Mouse (Mus musculus) gastrocnemius, postnatal 10 days (tissue): ENCODE results near the gene Tex264. TPM values are rescaled to one million over a fixed set of nuclear protein-coding genes. Genes with fewer than 3 reads are reported as not detected.
"Not testable (repeated sequence)": the region's sequence is repeated elsewhere in the genome, so short reads cannot be mapped to it uniquely, and the experiment has no call there.

Experiments used
- DNase-seq: peaks from one replicate; pipeline ENCODE4 v3.0.0; 2021; ENCODE audit warnings: mixed read lengths
- total RNA-seq, 2 experiments: library from RNA; stranded (reverse); gene quantifications; 2 replicates each; pipeline ENCODE4 v1.2.3; 2021

Tex264 gene
- total RNA-seq, 2 experiments from 2014 or later: 18.9 to 21.7 TPM

DNA sequence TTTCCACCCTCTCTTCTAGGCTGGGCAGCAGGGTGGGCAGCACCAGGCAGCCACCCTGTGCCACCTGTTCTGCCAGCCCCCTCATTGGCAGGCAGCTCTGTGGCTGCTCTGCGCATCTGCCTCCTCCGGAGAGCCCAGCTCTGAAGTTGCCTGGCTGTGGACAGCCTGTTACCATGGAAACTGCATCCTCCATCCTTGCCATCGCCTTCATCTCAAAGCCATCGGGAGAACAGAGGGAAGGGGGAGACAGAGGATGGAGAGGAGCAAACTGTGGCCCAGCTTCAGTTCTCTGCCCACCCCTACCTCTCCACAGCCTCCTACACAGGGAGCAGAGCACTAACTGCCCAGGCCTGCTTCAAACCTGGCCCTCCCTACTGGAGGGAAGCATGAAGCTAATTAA is 21.3 kb downstream of the Tex264 start:
- no peak for DNase-seq

DNA sequence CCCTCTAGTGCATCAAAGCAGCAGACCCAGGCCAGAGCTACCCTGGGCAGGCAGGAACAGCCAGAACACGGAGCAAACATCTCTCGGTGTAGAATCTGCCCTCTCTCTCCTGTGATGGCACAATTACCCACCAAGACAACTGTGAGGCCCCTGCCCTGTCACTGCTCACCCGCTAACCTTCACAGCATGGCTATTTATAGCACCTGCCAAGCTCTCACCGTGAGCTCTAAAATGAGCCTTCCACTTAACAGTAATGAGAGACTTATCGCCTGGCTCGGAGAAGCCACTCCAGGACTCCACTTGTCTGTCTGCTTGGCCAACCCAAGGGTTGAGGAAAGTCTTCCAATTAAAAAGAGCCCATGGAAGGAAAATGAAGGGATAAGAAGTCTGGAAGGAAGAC is 22.5 kb downstream of the Tex264 start:
- DNase-seq: no peak

DNA sequence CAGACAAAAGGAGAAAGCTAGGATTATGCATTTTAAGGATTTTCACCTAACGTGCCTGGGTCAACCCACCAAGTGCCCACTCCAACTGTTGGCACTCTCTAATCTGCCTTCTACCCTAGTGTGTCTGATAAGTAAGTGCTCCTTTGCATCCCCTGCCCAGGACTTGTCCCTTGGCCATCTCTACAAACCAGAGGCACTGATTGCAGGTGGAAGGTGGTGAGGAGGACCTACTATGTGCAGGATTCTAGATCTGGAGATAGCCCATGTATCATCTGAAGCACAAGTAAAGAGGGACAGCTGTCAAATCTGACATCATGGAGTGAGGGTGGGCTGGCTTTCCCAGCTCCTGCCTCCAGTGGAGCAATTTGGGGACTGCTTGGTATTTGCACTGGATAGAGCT is 25.8 kb downstream of the Tex264 start:
- no peak for DNase-seq

DNA sequence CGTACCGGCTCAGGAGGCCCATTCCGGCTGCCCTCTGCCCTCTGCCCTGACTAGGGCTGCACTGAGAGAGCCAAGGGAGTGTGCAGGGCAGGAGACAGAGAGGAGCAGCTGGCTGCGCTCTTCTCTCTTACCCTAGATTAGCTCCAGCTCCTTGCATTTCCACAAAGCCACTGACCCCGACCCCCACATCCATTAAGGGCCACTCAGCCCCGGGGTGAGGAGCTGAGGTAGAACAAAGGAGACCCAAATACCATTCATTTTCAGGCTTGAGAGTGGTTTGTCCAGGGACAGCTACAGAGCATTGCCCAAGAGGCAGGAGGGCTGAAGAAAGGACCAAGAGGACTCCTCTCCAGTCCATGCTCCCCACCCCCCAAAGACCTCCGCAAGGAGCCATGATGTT is 26.3 kb downstream of the Tex264 start:
- no peak for DNase-seq

DNA sequence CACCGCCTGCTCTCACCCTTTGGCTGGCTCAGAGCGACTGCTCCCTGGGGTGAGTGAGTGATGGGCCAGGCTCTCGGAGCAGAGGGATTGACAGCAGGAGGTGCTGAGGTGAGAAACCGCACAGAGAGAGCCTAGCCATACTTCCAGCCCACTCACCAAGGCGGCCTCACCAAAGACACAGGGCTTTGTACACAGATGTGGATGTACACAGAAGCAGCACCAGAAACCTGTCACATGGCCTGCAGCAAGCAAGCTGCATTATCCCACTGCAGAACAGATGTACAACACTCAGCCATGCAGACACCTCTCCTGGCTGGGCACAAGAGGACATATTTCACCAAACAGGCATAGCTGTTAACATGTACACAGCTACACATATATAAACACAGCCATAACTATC is 28.1 kb downstream of the Tex264 start:
- DNase-seq: no peak

DNA sequence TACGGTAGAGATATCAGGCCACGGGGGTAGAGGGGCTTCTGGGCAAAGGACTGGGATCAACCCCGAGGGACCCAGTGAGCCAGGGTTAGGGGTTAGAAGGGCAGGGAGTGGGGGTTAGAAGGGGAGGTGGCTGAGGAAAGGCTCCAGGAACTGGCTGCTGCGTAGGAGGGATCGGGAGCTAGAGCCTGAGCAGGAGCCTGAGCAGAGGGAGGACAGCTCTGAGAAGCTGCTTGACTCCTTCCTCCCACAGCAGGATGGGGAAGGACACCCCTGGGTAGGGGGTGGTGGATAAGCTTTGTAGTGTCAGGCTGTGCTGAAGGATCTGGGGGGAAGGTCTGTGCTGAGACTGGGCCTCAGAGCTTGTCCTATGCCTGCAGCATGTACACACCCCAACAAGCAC is 28.9 kb downstream of the Tex264 start:
- no peak for DNase-seq

DNA sequence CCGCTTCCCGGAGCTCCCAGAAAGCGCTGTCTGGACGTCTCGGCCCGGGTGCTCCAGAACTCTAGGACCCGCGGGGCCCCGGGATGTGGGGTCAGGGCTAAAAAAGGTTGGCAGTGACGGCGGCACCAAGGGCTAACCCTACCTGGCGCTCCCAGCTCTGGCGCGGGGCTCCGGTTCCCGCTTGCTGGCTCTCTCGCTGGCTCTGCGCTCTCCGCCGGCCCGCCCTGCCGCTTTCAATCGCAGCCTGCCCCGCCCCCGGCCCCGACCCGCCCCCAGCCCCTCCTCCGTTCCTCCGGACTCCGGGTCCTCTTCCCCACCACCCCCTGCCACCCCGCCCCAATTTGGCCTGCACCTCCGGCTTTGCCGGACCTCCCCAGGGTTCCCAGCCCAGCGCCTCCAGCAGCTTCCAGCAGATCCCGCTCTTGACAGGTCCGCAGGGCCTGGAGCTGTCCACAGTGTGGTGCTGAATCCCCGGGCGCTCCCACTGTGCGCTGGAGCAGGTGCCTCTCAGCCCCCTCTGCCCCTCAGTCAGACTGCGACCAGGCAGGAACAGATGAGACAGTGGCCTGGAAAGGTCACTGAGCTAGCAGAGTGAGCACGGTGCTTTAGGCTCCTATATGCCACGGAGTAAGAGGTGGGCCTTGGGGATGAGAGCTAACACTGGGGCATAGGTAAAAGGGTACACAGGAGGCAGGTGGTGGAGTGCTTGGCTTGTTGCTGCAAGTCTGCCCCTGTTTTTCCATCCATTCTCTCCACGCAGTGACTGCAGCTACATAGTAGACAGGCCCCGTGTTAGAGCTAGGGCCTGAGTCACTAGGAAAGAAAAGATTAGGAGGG is 29.6 kb downstream of the Tex264 start, which contains the start of gene Grm2:
TSS of gene Grm2 (minus strand) at position 199 of the 837 bp plus-strand sequence.
- peak; percentile 80 for DNase-seq

DNA sequence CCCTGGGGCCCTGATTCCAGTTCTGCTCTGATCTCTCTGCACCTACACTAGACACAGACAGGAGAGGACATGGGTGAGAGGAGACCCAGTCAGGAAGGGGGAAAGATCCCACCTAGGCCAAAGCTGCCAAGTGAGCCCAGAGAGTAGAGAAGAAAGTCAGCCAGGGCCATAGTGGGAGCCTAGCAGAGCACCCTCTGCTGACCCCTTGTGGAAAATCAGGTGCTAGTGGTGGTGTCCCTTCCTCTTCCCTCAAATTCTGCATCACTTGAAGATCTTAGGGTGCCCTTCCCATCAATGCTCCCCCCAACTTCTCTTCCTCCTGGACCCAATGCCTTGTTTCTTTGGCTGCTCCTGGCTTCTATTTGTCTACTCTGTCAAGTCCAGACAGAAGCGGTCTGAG is 33.0 kb downstream of the Tex264 start:
- DNase-seq: no peak

DNA sequence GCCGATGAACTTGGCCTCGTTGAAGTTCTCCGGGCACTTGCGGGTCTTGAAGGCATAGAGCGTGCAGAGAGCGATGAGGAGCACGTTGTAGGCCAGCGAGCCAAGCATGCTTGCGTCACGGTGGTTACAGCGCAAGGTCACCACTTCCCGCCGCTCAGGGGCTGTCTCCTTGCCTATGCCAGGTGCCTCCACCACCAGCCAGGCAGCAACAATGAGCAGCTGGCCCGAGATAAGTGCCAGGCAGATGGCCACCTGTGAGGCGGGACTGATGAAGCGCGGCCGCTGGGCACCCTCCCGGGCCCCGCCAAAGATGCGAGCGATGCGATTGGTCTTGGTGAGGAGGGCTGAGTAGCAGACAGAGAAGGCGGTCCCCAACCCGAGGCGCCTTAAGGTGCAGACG is 38.5 kb downstream of the Tex264 start:
- no peak for DNase-seq

DNA sequence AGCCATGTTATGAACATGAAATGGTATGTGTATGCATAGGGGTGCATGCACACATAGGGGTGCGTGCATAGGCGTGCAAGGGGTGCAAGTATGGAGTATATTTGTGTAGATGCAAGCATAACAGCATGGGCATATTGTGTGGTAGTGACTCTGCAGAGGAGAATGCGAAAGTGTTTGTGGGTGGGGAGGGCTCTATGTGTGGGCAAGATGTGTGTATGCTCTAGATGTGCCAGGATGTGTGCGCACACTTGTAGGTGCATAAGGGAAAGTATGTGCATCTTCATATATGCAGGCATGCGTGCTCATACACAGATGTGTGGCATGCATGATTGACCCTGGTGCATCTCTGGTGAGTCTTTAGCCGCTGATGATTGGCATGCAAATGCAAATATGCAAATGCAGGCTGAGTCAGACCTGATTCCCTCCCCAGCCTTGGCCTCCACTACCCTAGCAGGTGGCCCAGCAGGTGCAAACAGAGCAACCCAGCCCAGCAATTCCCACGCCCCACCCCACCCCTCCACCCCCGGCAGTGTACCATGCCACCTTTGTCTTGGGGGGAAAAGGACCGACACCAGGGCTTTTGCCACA is 39.9 kb downstream of the Tex264 start:
- DNase-seq: no peak

DNA sequence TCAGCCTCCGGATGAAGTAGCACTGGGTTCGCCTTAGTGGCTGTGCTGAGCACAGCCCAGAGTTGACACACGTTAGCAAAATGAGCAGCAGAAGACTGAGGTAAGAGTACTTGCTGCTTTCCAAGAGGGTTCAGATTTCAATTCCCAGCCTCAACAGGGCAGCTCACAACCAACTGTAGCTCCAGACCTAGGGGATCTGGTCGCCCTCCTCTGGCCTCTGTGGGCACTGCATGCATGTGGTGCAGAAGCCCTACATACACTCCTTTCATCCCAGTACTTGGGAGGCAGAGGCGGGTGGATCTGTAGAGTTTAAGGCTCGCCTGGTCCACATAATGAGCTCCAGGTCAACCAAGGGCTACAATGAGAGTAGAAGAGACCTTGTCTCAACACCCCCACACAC is 41.9 kb downstream of the Tex264 start:
- no peak for DNase-seq

DNA sequence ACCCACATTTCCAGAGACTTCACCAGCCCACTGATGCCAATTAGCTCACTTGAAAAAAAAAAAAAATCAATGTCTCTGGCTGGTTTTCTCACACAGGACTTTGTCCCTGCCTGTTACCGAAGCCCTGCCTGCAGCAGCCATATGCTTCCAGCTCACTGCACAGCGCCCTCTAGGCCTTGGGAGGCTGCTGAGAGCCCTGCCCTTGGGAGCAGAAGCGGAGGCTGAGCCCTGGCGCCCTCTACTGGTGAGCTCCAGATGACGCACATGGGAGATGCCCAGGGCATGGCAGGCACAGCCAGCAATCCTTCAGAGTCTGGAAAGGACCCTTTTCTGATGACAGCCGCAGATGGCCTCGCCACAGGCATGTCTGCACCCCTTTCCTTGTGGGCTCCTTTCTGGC is 42.6 kb downstream of the Tex264 start:
- DNase-seq: peak; percentile 76

DNA sequence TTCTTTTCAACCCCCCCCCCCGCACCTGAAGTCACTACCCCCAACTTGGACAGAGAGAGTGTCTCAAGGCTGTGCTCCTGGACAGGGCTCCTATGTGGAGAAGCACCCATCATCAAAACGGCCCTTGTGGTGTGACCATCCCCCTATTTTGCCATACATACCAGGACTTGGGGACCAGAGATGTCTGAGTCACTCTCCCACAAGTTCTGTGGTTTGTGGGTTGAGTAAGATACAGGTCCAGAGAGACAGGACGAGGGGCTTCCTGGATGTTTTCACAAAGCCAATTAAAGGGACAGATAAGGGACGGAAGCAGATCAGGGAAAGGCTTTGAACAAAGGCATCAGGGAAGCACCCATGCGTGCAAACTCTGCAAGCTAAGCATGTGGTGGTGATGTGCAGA is 44.4 kb downstream of the Tex264 start:
- DNase-seq: no peak

DNA sequence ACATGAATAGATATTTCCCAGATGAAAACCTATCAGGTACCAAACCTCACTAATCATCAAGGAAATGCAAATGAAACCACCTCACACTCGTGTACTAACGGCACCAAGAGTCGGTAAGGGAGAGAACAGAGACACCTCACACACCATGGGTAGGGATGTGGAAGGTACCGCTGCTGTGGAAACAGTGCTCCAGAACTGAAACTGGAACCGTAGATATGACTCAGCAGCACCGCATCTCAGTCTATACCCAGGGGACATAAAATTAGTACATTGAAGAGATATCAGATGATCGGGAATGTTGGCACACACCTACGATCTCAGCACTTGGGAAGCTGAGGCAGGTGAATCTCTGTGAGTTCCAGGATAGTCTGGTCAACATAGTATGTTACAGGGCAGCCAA is 47.6 kb downstream of the Tex264 start:
- no peak for DNase-seq

DNA sequence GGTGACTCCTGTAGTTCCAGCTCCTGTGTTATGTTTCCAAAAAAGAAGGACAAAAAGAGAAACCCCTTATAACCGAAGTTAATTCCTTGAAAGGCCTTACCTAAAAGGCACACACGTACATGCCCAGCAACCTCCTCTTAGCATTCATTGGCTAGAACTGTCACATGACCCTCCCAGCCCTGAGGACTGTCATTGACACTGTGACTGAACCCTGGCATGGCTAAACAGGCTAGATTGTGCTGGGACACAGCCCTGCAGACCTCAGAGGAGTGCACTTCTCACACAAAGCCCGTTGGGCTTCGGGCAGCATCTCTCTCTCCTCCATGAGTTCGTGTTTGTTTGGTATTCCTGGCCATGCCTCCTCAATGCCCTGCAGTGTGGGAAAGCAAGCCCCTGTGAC is 53.5 kb downstream of the Tex264 start:
- DNase-seq: no peak

DNA sequence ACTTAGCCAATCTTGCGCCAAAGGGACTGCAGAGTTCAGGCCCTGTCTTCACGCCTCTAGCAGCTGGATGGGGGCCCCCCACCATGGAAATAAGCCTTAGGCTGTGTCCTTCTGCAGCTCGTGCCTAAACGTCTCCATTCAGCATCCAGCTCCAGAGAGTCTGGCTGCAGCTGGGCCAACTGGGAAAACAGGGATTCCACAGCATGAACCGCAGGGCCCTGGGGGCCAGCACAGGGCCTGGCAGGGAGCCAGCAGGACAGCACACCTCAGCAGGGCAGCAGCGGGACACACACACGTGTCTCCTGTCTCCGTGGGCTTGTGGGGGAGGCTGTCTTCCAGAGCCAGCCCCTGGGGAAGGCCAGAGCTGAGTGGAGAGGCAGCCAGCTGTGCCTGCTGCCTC is 57.9 kb downstream of the Tex264 start:
- not testable (repeated sequence) for DNase-seq

DNA sequence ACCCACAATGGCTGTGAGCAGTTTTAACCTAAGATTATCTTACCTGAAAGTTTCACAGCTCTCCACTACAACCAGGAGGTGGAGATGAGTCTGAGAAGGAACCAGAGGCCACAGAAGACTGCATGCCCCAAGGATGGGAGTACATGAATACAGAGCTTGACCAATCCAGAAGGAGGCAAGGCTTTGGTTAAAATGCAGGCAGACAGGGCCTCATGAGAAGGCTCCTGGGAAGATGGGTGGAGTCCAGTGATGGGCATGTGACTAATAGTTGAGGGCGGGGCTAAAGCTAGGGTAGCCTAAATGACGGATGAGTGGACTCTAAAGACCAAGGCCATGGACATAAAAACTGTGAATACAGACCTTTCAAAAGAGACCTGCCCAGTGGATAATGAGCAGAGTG is 59.4 kb downstream of the Tex264 start, which contains the start of gene Iqcf6:
TSS of gene Iqcf6 (plus strand) at position 301 of the 400 bp plus-strand sequence.
- DNase-seq: no peak

DNA sequence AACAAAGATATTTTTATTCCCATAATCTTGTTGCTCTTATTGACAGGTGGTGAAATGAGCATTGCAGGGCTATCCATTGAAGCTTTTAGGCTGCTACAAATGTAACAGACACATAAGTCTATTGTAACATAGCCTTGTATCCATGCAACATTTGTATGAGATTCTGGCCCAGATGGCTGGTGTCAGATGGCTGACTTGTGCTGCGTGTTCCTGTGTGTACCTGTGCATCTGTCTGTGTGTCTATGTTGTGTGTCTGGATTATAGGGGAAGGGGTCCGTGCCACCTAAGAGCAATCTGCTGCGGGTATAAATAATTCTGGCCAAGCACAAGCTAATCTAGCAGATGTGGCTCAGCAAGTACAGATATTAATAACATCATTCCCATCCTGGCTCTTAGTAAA is 68.2 kb downstream of the Tex264 start:
- DNase-seq: no peak

DNA sequence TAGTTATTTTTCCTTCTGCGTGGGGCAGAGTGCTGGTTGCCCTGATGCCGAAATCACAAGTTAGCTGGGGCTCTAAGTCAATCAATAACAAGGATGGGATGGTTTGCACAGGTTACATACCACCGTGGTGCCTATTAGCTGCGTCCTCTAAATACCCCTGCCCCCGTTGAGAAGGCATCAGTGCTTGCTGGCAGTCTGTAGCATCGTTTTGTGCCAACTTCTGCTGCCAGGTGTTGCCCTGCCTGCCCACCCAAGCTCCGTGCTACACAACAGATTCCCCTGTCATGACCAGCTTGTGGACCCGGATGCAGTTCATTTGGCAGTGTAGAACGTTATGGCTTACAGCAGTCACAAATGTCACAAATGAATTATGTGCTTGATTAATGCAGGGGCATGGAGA is 69.4 kb downstream of the Tex264 start:
- DNase-seq: no peak

DNA sequence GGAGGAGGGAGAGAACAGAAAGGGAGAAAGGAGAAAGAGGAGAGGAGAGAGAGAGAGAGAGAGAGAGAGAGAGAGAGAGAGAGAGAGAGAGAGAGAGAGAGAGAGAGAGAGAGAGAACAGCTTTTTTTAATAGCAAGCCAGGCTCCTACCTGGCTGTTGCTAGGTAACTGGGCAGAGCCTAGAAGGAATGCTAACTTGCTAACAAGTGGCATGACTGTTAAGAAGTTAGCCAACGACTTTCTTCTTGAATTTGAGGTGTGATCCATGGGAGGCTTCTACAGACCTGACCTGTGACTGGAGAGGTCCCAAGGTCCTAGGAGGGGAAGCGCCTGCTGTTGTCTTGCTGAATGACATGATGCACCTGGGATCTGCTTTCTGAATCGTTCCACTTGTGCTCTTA is 71.1 kb downstream of the Tex264 start:
- DNase-seq: no peak

DNA sequence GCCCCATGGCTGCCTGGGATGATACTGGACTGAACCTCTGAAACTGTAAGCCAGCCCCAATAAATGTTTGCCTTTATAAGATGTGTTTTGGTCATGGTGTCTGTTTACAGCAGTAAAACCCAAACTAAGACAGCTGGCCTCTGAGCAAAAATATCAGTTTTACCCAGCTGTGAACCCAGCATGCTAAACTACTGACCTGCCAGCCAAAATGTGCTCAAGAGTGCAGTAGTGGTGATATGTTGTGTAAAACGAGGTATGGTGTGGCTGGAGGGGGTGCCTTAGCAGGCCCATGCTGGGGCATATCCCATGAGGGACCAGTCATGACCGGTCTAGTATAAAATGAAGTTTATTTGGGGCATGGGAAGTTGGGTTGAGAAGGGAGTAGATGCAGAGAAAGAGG is 71.8 kb downstream of the Tex264 start:
- no peak for DNase-seq

DNA sequence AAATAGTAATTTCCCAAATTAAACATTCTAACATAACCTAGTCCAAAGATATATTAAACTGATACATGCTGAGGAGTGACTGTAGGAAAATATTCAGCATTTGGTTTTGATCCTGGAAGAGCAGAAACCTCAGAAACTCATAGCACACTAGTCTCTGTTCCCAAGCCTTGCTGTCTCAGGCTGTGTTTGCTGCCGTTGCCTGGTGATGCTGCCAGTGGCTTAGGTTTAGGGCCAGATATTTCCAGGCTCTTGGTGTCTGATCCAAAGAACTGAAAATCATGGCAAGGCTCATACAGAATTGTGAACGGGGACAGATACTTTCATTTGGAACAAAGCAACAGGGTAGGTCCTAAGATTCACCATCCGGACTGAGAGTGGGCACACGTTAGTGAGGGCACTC is 75.0 kb downstream of the Tex264 start:
- no peak for DNase-seq
